Mouse (Mus musculus): ENCODE data around the gene Lhpp.
"Not testable (repeated sequence)": the region's sequence is repeated elsewhere in the genome, so short reads cannot be mapped to it uniquely, and the experiment has no call there.

Lhpp gene

DNA sequence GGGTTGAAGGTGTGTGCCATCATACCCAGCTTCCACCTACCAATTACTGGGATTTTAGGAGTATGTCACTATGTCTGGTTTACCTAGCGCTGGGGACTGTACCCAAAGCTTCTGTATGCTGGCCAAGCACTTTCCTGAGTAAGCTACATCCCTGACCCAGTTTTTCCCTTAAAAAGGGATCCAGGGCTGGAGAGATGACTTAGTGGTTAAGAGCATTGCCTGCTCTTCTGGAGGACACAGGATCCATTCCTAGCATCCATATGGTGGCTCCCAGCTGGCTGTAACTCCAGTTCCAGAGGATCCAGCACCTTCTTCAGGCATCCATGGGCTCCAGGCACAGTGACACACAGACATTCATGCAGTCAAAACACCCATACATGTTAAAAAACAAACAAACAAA lies 36.1 kb downstream of the Lhpp start:
- DNase-seq, result no peak

DNA sequence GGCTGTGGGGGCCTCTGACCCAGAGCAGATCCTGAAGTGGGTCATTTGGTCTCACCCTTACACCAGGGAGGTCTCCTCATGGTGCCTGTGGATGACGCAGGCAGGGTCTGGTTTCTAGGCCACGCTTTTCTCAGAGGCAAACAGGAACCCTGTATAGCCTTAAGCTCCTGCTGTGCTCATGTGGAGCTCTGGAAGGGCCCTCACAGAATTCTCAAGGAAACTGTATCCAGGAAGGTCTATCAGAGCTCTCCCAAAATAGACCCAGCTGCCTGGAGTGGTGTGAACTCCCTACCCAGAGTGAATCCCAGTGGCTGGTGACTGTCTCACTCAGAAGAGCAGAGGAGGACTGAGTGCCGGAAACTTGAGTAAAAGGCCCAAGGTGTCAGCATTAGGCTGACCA lies 44.0 kb downstream of the Lhpp start:
- no peak for DNase-seq

GRCm38 (mm10) chr7:132656075-132656474 lies 45.6 kb downstream of the Lhpp start:
- DNase-seq, result peak; percentile 85 to 87

DNA sequence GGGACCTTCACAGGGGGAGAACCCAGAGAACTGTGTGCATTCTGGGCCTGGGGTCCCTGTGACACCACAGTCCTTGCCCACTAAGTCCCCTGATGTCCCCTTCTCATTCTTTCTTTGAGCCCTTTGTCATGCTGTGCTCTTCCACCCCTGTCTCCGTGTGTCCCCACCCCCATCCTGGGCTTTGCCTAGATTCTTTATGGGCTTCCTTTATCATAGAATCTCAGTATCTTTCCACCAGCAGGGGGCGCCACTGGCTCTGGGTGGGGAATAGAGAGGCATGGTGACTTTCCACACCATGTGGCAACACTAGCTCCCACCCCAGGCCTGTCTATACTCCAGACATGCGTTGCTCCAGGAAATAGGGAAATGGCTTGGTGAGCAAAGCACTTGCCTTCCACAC lies 46.1 kb downstream of the Lhpp start:
- DNase-seq, result peak; percentile 77 to 82

GRCm38 (mm10) chr7:132657371-132658057 lies 47.1 kb downstream of the Lhpp start:
- no peak for DNase-seq

- no peak for DNase-seq
Measured at GRCm38 (mm10) chr7:132658058-132658450, 47.6 kb downstream of the Lhpp start.

- no peak for DNase-seq
Measured at GRCm38 (mm10) chr7:132658688-132659087, 48.2 kb downstream of the Lhpp start.

GRCm38 (mm10) chr7:132659633-132660032 lies 49.2 kb downstream of the Lhpp start:
- no peak for DNase-seq

DNA sequence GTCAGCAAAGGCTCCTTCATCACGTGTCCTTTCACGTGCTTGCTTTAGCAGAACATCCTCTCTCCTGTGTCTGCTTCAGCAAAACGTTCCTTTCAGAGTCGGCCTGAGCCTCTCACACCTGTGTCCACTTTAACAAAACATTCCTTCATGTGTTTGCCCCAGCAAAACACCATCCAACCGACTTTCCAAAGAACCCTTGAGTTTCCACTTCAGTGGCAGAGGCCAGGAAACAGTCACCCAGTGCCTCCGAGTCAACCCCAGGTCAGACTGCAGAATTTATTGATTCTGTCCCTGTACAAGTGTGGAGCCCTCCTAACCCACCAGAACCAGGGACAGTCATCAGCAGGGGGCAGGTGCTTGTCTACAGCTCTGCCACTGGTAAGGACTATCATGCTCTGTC lies 52.4 kb downstream of the Lhpp start:
- not testable (repeated sequence) for DNase-seq

DNA sequence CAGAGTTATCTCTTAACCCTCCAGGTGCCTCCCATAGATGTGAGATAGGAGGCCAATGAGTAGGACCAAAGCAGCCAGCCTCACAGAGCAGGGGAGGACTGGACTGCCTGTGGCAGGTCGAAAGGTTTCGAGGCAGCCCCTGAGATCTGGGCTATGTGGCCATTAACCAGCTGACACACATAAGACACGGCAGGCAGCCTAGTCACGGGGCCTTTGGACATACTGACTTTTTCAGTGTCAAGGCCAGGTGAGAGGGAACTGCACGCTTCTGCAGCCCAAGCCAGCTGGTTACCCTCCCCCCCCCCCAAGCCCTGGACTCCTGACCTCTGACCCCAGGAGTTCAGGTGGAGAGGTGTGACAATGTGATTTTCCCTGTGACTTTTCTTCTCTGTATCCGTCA lies 54.4 kb downstream of the Lhpp start:
- no peak for DNase-seq

DNA sequence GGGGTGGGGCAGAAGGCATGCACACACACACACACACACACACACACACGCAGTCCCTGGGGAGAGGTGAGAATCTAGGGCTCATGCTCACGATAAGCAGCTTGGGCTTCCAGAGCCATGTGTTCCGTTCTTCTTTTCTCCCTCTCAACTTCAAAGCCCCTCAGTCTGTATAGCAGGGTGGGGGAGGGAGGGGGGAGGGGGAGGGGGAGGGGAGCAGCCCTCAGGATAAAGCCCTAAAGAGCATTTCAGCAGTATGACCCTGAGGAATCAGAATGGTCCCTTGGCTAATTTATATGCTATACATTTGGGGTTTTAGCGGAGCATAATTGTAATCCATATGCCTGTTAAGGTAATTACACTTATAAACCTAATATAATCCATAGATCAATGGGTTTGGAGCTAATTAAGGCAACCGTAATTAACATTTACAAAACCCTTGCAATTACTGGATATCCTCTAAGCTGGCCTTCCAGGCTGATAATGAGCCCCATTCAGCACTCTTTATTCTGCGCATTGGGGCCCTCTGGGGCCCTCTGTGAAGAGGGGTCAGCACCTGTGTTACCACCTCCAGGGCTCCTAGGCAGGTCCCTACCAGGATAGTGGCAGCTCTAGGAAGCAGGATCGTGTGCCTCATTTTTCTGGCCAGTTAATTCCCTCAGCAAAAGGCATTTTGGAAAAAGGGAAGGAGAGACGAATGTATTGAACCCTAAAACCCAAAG lies 55.4 kb downstream of the Lhpp start:
- no peak for DNase-seq

- DNase-seq, result no peak
Measured at GRCm38 (mm10) chr7:132666516-132666915, 56.1 kb downstream of the Lhpp start.

DNA sequence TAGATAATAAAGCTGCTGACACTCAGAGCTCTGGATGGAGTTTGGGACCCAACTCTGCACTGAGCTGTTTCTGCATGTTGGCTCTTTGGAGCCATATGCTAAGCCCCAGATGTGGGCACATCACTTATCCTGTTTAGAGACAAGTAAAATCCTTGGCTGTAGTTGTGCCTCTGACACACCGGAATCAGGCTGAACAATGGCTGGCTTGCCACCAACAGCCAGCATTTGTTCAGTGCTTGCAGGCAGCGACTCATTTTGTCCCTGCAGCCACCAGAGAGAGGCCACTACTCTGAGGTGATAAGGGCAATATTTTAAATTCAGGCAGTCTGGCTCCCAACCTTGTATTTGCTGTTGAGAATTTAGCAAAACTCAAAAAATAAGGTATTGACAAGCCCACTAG lies 58.2 kb downstream of the Lhpp start:
- DNase-seq, result no peak

DNA sequence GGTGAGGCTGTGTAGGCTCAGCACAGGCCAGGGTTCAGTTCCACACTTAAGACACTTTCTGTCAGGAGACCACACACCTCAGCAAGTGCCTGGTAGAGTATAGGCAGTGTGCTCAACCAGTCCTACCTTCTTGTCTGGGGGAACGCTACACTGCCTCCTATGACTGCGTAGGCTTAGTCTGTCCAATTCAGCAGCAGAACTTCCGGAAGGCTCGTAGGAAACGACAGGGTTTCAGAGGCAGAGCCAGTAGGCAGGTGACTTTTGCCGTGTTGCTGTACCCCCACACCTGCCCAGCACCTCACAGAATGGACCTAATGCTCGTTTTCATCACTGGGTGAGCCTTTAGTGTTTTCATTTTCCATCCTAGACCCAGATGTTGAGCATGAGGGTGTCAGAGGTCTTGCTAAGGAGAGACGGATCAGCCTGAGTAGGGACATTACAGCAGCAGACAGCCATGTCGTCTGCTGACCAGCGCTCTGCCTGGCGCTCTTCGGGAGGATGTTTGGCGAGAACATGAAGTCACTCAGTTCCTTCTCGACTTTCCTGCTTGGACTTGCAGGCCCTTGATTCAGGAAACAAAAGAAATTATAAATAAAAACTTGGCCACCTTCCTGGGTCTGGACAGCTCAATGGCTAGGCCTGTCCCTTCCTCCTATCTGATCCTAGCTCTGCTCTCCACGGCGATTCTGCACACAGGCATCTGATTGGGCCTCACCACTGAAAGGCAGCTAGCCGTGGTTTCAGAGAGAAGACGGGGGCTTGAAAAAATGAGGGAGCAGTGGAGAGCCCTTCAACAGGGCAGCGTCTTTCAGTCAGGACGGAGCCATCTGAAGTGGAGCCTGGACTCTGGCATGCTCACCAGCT lies 59.8 kb downstream of the Lhpp start:
- no peak for DNase-seq

DNA sequence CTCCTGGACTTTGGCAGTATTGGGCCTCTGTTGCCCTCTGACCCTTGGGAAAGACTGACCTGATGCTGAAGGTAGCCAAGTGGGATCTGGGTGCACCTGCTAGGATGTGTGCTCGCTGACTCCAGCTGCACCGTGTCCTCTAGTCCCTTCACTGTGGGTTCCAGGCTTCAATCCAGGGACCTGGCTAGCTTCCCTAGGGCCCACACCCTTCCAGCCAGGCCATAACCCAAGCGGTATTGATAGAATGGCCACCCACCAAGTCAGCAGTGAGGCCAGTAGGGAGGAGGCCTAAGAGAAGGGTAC lies 60.4 kb downstream of the Lhpp start:
- DNase-seq, result no peak

GRCm38 (mm10) chr7:132672481-132672959 lies 62.1 kb downstream of the Lhpp start:
- peak in 1 of 2 experiments; percentile 11 for DNase-seq

DNA sequence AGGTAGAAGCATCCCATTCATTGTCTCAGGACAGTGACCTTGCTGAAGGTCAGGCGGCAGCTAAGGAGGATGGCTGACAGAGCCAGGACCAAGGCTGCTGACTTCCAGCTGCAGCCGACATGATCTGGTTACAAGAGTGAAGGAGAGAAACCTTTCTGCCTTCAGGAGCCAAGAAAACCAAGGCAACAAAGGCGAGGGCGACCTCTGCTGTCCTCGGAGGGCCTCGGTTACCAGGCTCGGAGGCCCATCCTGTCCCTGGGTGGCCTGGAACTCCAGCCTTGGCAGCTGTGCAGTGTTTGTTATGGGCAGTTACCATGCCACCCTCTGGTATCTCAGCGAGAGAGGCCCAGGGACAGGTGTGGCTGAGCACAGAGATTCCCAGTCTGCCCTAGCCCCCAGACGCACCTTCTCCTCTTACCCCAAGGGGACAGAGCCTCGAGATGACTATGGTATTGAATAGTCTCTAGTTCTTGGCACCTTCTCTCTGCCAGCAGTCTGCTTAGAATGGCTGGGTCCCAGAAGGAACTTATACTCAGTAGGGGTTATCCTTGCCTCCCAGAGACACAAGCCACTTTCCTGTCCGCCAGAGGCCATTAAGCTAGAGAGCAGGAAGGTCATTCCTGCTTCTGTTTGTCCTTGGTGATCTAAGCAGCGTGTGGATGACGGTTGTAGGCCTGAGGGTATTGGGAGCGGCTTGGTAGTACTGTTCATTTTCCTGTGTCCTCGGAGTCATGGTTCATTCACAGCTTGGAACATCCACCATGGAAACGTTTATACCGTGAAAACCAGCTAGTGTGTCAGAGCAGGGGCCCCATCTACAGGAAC lies 63.7 kb downstream of the Lhpp start:
- no peak for DNase-seq

DNA sequence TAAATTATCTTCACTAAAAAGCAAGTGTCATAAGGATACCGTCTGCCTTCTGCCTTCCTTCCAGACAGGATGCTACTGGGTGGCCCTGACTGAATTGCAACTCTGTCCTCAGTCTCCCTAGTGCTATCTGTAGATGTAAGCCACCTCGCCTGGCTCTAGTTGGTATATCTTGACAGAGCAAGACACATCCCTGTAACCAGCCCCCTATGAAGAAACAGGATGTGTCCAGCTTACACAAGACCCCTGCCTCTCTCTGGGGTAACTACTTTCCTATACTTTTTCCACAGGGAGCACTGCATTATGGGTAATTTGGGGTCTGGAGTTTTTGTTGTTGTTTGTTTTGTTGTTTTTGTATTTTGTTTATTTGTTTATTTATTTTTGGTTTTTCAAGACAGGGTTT lies 65.5 kb downstream of the Lhpp start:
- no peak for DNase-seq

DNA sequence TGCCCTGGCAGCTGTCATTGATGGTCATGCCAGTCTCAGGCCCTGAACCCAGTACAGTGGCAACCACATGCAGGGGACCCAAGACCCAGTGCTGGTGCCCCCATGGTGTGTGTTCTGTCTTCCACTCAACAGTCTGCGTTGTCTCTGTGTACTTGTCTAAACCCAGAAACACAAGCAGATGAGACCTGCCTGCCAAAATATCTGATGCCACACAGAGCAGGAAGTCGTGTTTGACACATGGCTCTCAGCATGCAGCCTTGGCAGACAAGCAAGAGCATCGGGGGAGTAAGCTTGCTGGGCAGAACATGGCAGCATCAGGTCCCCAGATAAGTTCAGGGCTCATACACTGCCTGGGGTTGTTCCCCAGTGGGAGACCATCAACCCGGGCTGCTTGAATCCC lies 68.7 kb downstream of the Lhpp start:
- DNase-seq, result no peak

DNA sequence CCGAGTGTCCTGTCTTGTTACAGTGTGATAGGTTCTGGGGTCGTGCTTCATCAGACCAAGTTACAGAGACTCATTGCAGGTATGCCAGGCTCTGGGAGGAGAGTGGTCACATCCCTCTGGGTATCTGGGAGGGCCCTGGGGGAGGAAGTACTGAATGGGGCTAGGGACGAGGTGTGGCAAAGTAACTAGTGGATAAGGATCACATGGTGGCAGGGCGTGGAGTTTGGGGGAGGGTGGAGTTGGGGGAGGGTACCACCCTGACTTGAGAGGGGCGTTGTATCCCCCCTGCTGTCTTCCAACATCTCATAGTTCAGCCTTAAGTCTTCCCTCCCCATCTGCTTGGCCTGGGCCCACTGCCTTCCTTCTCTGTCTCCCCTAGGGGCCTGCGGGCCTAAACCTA lies 69.1 kb downstream of the Lhpp start:
- no peak for DNase-seq

GRCm38 (mm10) chr7:132681296-132681695 lies 70.9 kb downstream of the Lhpp start:
- DNase-seq, result no peak

DNA sequence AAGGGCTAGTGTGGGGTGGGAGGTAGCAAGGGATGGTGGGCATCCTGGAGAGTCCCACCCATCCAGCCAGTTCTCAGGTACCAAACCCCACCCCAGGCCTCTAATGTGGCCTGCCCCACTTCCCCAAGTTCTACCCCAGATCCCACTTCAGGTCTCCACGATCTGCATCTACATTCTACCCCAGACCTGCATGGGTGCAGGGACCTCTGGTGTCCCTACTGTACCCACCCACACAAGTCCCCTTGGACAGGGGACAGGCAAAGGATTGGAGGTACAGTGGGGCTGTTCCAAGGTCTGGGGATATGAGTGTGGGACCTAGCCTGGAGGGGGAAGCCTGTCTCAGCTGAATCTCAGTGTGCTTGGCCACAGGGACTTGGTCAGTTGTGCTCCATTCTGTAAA lies 71.4 kb downstream of the Lhpp start:
- DNase-seq, result no peak

DNA sequence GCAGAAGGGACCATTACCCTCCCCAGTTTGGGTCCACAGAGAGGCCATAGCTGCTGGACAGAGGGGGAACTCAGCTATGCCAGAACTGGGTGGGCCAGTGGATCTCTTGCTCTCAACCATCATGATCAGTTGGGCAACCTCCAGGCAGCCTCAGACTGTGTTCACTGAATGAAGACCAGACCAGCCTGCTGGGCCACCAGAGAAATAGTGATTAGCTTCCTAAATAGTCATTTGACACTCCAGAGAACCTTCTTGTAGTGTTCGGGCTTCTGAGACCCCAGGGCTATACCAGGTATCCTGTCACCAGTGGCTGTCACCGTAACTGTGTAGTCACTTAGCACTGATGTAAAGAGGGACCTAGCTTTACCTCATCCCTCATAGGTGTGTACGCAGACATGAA lies 71.9 kb downstream of the Lhpp start:
- no peak for DNase-seq
